Mouse (Mus musculus): ENCODE data around the gene Eomes. TPM values are rescaled to one million over a fixed set of nuclear protein-coding genes. Genes with fewer than 3 reads are reported as not detected.

Gene Eomes
- polyA plus RNA-seq, 1 experiment from 2014 or later, result 0.25 TPM

DNA sequence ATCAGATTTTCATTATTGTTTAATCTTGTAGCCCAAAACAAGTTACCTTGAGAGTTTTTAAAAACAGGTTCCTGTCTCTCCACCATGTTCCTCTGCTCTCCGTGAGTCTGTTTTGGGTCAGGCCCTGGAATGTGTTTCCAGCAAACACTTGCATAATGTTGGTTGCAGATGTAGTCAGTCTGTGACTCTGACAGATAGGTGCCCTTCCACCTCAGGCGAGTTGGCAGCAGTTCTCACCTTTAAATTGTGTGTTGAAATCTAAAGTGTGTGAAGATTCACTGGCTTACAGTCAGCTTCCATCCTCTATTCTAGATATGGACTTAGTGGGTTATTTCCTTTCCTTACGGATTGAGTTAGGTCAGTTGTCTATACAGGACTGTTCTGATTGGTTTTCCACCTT is 51.8 kb downstream of the Eomes start:
- 89% methylated on average over 3 of the region's 3 CpGs for whole genome bisulfite sequencing
- Histone ChIP-seq H3K4me1 (no peaks in the 10 kb centered on the region), H3K9me3 (replicated peaks) (no peaks in the 10 kb centered on the region), H3K36me3 (peaks cover 75% of the 10 kb centered on the region), H3K27me3 (no peaks in the 10 kb centered on the region), H3K4me3 (no peak overlapping the region), H3K9ac (no peak overlapping the region), H3K4me2 (replicated peaks) (no peak overlapping the region), H3K27ac (no peak overlapping the region)
- ATAC-seq (ENCODE audit: low FRiP score), result no peak

DNA sequence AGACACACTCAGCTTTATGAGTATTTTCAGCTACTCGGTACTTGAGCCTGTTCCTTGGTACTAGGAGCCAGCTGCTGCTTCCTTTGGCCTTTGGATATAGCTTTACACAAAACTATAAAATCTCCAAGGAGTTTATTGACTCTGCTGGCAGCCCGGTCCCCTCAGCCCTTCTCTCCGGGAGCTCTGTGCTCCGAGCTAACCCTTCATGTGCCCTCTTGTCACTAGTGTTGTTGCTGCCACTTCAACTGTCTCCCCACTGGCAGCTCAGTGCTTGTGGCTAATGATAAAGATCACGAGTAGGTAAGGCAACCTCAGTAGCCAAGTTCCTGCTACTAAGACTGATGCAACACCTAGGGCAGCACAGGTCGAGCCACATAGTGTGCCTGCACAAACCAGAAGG is 52.7 kb downstream of the Eomes start:
- ATAC-seq (ENCODE audit: low FRiP score), result no peak
- H3K9me3 ChIP-seq (replicated peaks), result no peaks in the 10 kb centered on the region
- H3K9ac ChIP-seq, result no peak overlapping the region
- H3K4me1 ChIP-seq, result no peaks in the 10 kb centered on the region
- no peak overlapping the region for H3K27ac ChIP-seq
- no peaks in the 10 kb centered on the region for H3K27me3 ChIP-seq
- no peak overlapping the region for H3K4me2 ChIP-seq (replicated peaks)
- peaks cover 83% of the 10 kb centered on the region for H3K36me3 ChIP-seq
- WGBS, result 92% methylated on average over 6 of the region's 6 CpGs
- no peak overlapping the region for H3K4me3 ChIP-seq

DNA sequence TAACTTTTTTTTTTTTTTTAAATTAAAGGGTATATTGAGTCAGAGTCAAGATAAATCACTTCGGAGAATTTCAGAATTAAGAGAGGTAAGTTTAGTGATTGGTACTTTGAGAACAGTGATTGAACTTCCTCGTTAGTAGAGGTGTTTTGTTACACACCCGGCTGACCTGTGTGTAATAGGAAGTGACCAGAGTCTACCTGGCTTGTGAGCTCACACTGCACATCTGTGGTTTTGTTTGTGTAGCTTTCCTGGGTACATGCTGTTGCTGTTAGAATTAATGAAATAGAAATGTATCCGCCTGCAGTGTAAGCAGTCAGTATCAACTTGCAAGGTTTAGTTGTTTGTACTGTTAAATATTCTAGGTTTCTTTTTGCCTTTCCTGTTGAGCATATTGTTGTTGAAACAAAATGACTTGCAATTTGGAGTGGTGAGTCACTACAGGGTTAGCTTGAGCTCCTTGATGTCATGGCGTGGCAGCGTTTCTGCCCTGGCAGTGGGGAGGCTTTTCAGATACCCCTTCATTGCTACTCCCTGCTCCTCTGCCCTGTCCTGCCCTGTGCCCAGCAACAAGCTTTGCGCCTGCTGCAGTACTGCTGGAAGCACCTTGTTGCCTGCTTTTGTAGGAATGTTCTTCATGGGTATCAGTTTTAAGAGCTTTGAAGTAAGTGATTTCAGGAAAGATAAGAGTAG is 54.6 kb downstream of the Eomes start:
- Histone ChIP-seq H3K9me3 (replicated peaks) (no peaks in the 10 kb centered on the region), H3K27me3 (no peaks in the 10 kb centered on the region), H3K4me2 (replicated peaks) (no peak overlapping the region), H3K4me3 (no peak overlapping the region), H3K27ac (no peak overlapping the region), H3K9ac (no peak overlapping the region), H3K4me1 (no peaks in the 10 kb centered on the region), H3K36me3 (peaks cover 87% of the 10 kb centered on the region)
- WGBS, result 90% methylated on average over 7 of the region's 7 CpGs
- ATAC-seq (ENCODE audit: low FRiP score), result no peak

Other genes starting within 250 kb of the Eomes start
- gene Golga4, start 28.1 kb downstream of the Eomes start, polyA plus RNA-seq (2016; fragmentation: Nextera tagmentation; extraction: Ambion mirVana), result 67.5 and 73.1 TPM in 2 replicates
- 12.4 and 12.7 TPM in 2 replicates for gene Itga9, start 128.5 kb downstream of the Eomes start, polyA plus RNA-seq (2016; fragmentation: Nextera tagmentation; extraction: Ambion mirVana)